Mouse (Mus musculus) ES-Bruce4 (cell line): Measurements from ENCODE around the gene Chst1. TPM values are rescaled to one million over a fixed set of nuclear protein-coding genes. Genes with fewer than 3 reads are reported as not detected.

Source experiments
- H3K27ac ChIP-seq: 2 replicates; pipeline ENCODE4 v1.5.1; 2012; ENCODE audit warnings: low read length, inconsistent platforms; ENCODE audit not compliant: insufficient read depth
- H3K27me3 ChIP-seq: 2 replicates; pipeline ENCODE4 v1.6.1; 2012; ENCODE audit warnings: mild to moderate bottlenecking, low read length, inconsistent platforms; ENCODE audit not compliant: control insufficient read depth, poor library complexity, insufficient read depth, severe bottlenecking
- H3K36me3 ChIP-seq: 2 replicates; pipeline ENCODE4 v1.6.1; 2012; ENCODE audit warnings: inconsistent platforms, mild to moderate bottlenecking, low read length, moderate library complexity; ENCODE audit not compliant: control insufficient read depth, poor library complexity, insufficient read depth, severe bottlenecking
- H3K4me1 ChIP-seq: one replicate; pipeline ENCODE4 v1.8.1; 2011; ENCODE audit warnings: low read length; ENCODE audit not compliant: control insufficient read depth, insufficient read depth
- H3K4me3 ChIP-seq: 2 replicates; pipeline ENCODE4 v1.5.1; 2011; ENCODE audit warnings: low read depth, mild to moderate bottlenecking, low read length
- H3K9ac ChIP-seq: 2 replicates; pipeline ENCODE4 v1.6.1; 2012; ENCODE audit warnings: low read depth, mild to moderate bottlenecking, inconsistent platforms; ENCODE audit not compliant: poor library complexity, severe bottlenecking
- H3K9me3 ChIP-seq: replicated peaks from 2 replicates; pipeline ENCODE4 v1.6.1; 2012; ENCODE audit warnings: mild to moderate bottlenecking, low read length, inconsistent platforms; ENCODE audit not compliant: control insufficient read depth, poor library complexity, insufficient read depth, severe bottlenecking
- CTCF ChIP-seq: IDR thresholded peaks from one replicate; pipeline ENCODE4 v1.8.1; 2011; ENCODE audit warnings: low read depth, low read length
- EP300 ChIP-seq: IDR thresholded peaks from 2 replicates; pipeline ENCODE4 v1.6.1; 2011; ENCODE audit warnings: low read depth, low read length; ENCODE audit not compliant: insufficient read depth
- POLR2A ChIP-seq: IDR thresholded peaks from one replicate; pipeline ENCODE4 v1.8.1; 2011; ENCODE audit warnings: low read length; ENCODE audit not compliant: insufficient read depth
- polyA plus RNA-seq: library from polyadenylated mRNA; stranded (reverse); fragments of >200 nt; gene quantifications from 2 replicates; pipeline ENCODE4 v1.2.4, GENCODE M21; 2011; ENCODE audit warnings: low read depth; ENCODE audit not compliant: missing spikeins, insufficient read depth, insufficient read length

The Chst1 gene
- polyA plus RNA-seq, 1 experiment: 8.5 TPM

- H3K4me3 ChIP-seq: no peak overlapping the region
- no peak overlapping the region for H3K27ac ChIP-seq
- no peaks in the 10 kb centered on the region for H3K4me1 ChIP-seq
- H3K27me3 ChIP-seq: no peaks in the 10 kb centered on the region
- H3K9me3 ChIP-seq: no peaks in the 10 kb centered on the region
- no peak for TF ChIP-seq POLR2A
- TF ChIP-seq CTCF: no peak
- H3K36me3 ChIP-seq: no peaks in the 10 kb centered on the region
- no peak overlapping the region for H3K9ac ChIP-seq
Observed at GRCm38 (mm10) chr2:92658293-92659150, 59.0 kb downstream of the Chst1 start.

GRCm38 (mm10) chr2:92659491-92660035 is 60.1 kb downstream of the Chst1 start:
- Histone ChIP-seq H3K27ac (no peak overlapping the region), H3K27me3 (no peaks in the 10 kb centered on the region), H3K4me3 (no peak overlapping the region), H3K36me3 (no peaks in the 10 kb centered on the region), H3K9ac (no peak overlapping the region), H3K4me1 (no peaks in the 10 kb centered on the region), H3K9me3 (no peaks in the 10 kb centered on the region)
- TF ChIP-seq EP300 (no peak), CTCF (no peak), POLR2A (no peak)

- Histone ChIP-seq H3K4me1 (no peaks in the 10 kb centered on the region), H3K36me3 (no peaks in the 10 kb centered on the region), H3K9ac (no peak overlapping the region), H3K27me3 (no peaks in the 10 kb centered on the region), H3K9me3 (no peaks in the 10 kb centered on the region), H3K4me3 (no peak overlapping the region), H3K27ac (no peak overlapping the region)
- TF ChIP-seq EP300 (no peak), CTCF (no peak), POLR2A (no peak)
Observed at GRCm38 (mm10) chr2:92662534-92663068, 63.1 kb downstream of the Chst1 start.

Other genes with a start within 250 kb of the Chst1 start
- 7.3 and 7.9 TPM in 2 replicates for gene Pex16, start 225.0 kb upstream of the Chst1 start, polyA plus RNA-seq
- 27.9 and 31.4 TPM in 2 replicates for gene Large2, start 224.8 kb upstream of the Chst1 start, polyA plus RNA-seq
- 1.2 TPM in 1 of 2 replicates, not detected in the other for gene 1700029I15Rik, start 217.2 kb upstream of the Chst1 start, polyA plus RNA-seq
- gene Mapk8ip1, start 198.4 kb upstream of the Chst1 start, polyA plus RNA-seq: 13.6 and 16.0 TPM in 2 replicates
- gene Cry2, start 165.7 kb upstream of the Chst1 start, polyA plus RNA-seq: 9.9 and 11.8 TPM in 2 replicates
- 7.6 and 8.2 TPM in 2 replicates for gene Slc35c1, start 139.2 kb upstream of the Chst1 start, polyA plus RNA-seq